Comparison of ENCODE assay signal across 8 mouse cellular contexts in the genomic region with DNA sequence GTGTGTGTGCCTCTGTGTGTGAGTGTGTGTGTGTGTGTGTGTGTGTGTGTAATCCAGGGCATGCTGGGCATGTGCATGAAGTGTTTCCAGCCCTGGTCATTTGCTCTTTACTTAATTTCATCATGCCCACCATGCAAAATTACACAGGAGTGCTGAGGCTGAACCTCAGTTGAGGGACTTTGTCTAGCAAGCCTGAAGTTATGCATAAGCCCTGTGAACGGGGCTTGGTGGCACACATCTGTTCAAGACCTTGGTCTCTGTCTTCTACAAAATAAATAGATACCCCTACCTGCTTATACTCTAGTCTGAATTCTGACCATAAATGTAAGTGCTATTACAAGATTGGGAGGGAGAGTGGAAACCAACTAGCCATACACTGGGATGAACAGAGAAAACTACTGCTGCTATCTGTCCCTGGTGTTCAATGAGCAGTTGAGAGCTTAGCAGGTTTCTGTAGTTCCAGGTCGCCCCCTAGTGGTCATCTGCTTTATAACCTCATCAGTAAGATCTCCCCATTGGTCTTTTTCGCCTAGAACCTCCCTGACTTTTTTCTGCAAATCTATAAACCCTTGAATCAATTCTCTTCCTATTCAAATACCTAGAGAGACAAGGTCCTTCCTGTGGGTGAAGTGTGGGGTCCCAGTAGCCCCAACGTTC. TPM values are rescaled to one million over a fixed set of nuclear protein-coding genes. Genes with fewer than 3 reads are reported as not detected.
DNase-seq lines count a peak whose midpoint lies in the region; ATAC-seq and TF ChIP-seq lines count a peak whose summit lies in the region.

No protein-coding gene starts in this region.

- no peak overlapping the region for H3K27ac ChIP-seq in kidney, adult 2 months (ENCODE audit: insufficient read depth, low read depth, low read length)
- no peak overlapping the region for H3K27ac ChIP-seq in limb, embryonic 10.5 days
- H3K27ac ChIP-seq in midbrain, embryonic 16.5 days (ENCODE audit: low read length) = no peak overlapping the region

- peak; percentile 76 for TF ChIP-seq CTCF in kidney, adult 2 months (conservative IDR thresholded peaks at IDR 0.05; ENCODE audit: insufficient read depth, insufficient read length, low read depth, low read length)

- no peaks in the 10 kb centered on the region for H3K27me3 ChIP-seq in kidney, adult 2 months (replicated peaks; ENCODE audit: control insufficient read depth, insufficient read depth, low read length)
- H3K27me3 ChIP-seq in limb, embryonic 10.5 days (ENCODE audit: low read depth, poor library complexity, severe bottlenecking) = no peaks in the 10 kb centered on the region
- no peaks in the 10 kb centered on the region for H3K27me3 ChIP-seq in midbrain, embryonic 16.5 days (ENCODE audit: control insufficient read depth, insufficient read depth, low read depth, low read length)

- peak; percentile 90 for DNase-seq in 416B (ENCODE audit: low read depth)
- peak; percentile 48 for DNase-seq in adrenal gland, adult 8-10 months
- peak; percentile 73 for DNase-seq in embryo, embryonic 11.5 days (ENCODE audit: low read depth, low spot score)
- DNase-seq in heart, adult 18-20 months = peak; percentile 78 to 89
- DNase-seq in kidney, adult 2 months = peak; percentile 84
- DNase-seq in limb, embryonic 10.5 days (ENCODE audit: low spot score) = peak; percentile 81
- DNase-seq in spleen, postnatal 36 days (ENCODE audit: low spot score in 2 of 2) = peak; percentile 70 to 80

- no peaks in the 10 kb centered on the region for H3K4me1 ChIP-seq in kidney, adult 2 months (ENCODE audit: control insufficient read depth, insufficient read depth, low read length)
- peaks cover 4% of the 10 kb centered on the region; the same call in 1 of the 2 replicates for H3K4me1 ChIP-seq in limb, embryonic 10.5 days
- H3K4me1 ChIP-seq in midbrain, embryonic 16.5 days (ENCODE audit: control insufficient read depth, insufficient read depth, low read length) = peaks cover 2% of the 10 kb centered on the region; the same call in 1 of the 2 replicates

- no peak for TF ChIP-seq POLR2A in kidney, adult 2 months (IDR thresholded peaks at IDR 0.05; ENCODE audit: low read depth, low read length)

- no peak overlapping the region for H3K4me2 ChIP-seq in midbrain, embryonic 16.5 days (ENCODE audit: low read length)

- H3K4me3 ChIP-seq in kidney, adult 2 months (ENCODE audit: insufficient read depth, low read depth, low read length) = no peak overlapping the region
- no peak overlapping the region for H3K4me3 ChIP-seq in limb, embryonic 10.5 days
- H3K4me3 ChIP-seq in midbrain, embryonic 16.5 days (ENCODE audit: low read depth, low read length) = no peak overlapping the region

- H3K9me3 ChIP-seq in limb, embryonic 10.5 days (replicated peaks) = no peaks in the 10 kb centered on the region
- no peaks in the 10 kb centered on the region for H3K9me3 ChIP-seq in midbrain, embryonic 16.5 days (replicated peaks; ENCODE audit: control insufficient read depth, low read length, poor library complexity, severe bottlenecking)

- 26% methylated on average over 4 of the region's 4 CpGs for WGBS in kidney, adult 2 months
- WGBS in limb, embryonic 10.5 days = 32% methylated on average over 4 of the region's 4 CpGs
- 24% methylated on average over 4 of the region's 4 CpGs for WGBS in midbrain, embryonic 16.5 days

- peak; percentile 77 for ATAC-seq in midbrain, embryonic 16.5 days

- H3K9ac ChIP-seq in midbrain, embryonic 16.5 days (ENCODE audit: low read depth, low read length) = no peak overlapping the region

- no peaks in the 10 kb centered on the region for H3K36me3 ChIP-seq in kidney, adult 2 months (ENCODE audit: control insufficient read depth, insufficient read depth, low read length)
- no peaks in the 10 kb centered on the region for H3K36me3 ChIP-seq in limb, embryonic 10.5 days
- H3K36me3 ChIP-seq in midbrain, embryonic 16.5 days (ENCODE audit: control insufficient read depth, insufficient read depth, low read length) = no peaks in the 10 kb centered on the region

RNA-seq across cellular contexts. Expression of a gene that starts 19.9 kb away (rescaled TPM):
- 100 to 1,000 TPM; 181 to 250 (median 204) TPM for total RNA-seq in adrenal gland, adult 8-10 months (2022)
- total RNA-seq in heart, adult 18-20 months (2021) = 100 to 1,000 TPM; 105 to 113 TPM
- 7.2 and 10.4 TPM in 2 replicates for polyA plus RNA-seq in kidney, adult 2 months (2012; rRNA removed)
- 554 and 638 TPM in 2 replicates for polyA plus RNA-seq in limb, embryonic 10.5 days (2016; fragmentation: Nextera tagmentation; extraction: Ambion mirVana)
- polyA plus RNA-seq in midbrain, embryonic 16.5 days (2015; fragmentation: Nextera tagmentation; extraction: Ambion mirVana) = 195 and 213 TPM in 2 replicates

RNA-seq across cellular contexts. Expression of a gene that starts 36.7 kb away (rescaled TPM):
- total RNA-seq in adrenal gland, adult 8-10 months (2022) = under 1 TPM; 0.20 to 0.68 (median 0.46) TPM
- under 1 TPM; 0.42 to 0.75 TPM for total RNA-seq in heart, adult 18-20 months (2021)
- polyA plus RNA-seq in kidney, adult 2 months (2012; rRNA removed) = 9.6 and 10.8 TPM in 2 replicates
- 3.4 and 3.9 TPM in 2 replicates for polyA plus RNA-seq in limb, embryonic 10.5 days (2016; fragmentation: Nextera tagmentation; extraction: Ambion mirVana)
- polyA plus RNA-seq in midbrain, embryonic 16.5 days (2015; fragmentation: Nextera tagmentation; extraction: Ambion mirVana) = 9.0 and 10.8 TPM in 2 replicates

Comparison
In these comparisons a context has a peak if more than half of its experiments do, and no peak if none do; other contexts are left out.
1. RNA of a gene that starts 19.9 kb away (polyA plus RNA-seq): 554 to 638 TPM in limb, embryonic 10.5 days and 195 to 213 TPM in midbrain, embryonic 16.5 days; 7.2 to 10.4 TPM in kidney, adult 2 months; every median in the first group is over 10 times any median in the second.
2. Peak in every context shown above with its lines, with median percentiles within 50 percentile points of each other: DNase-seq.